Mouse (Mus musculus) heart, postnatal 0 days (tissue): ENCODE results near the gene Gas6. TPM values are rescaled to one million over a fixed set of nuclear protein-coding genes. Genes with fewer than 3 reads are reported as not detected.

Experiments
- ATAC-seq: fragments of 200-750 bp; cut with Nextera tagmentation; 2 replicates; pipeline ENCODE4 v1.8.0; 2017; ENCODE audit warnings: low read depth, moderate number of reproducible peaks, moderate library complexity; ENCODE audit not compliant: insufficient read depth
- DNase-seq: peaks from one replicate; pipeline ENCODE4 v3.0.0-alpha.2; 2016; ENCODE audit warnings: low spot score
- H3K27ac ChIP-seq: fragments of 300-500 bp; sonication (generic); 2 replicates; pipeline ENCODE4 v1.5.1; 2014; ENCODE audit warnings: low read depth, mild to moderate bottlenecking
- H3K27me3 ChIP-seq: fragments of 300-500 bp; sonication (generic); 2 replicates; pipeline ENCODE4 v1.6.1; 2014; ENCODE audit warnings: low read length, mixed read lengths; ENCODE audit not compliant: control insufficient read depth, insufficient read depth
- H3K36me3 ChIP-seq: fragments of 300-500 bp; sonication (generic); replicated peaks from 2 replicates; pipeline ENCODE4 v1.6.1; 2014; ENCODE audit warnings: low read length, mixed read lengths; ENCODE audit not compliant: control insufficient read depth, insufficient read depth
- H3K4me1 ChIP-seq: fragments of 300-500 bp; sonication (generic); 2 replicates; pipeline ENCODE4 v1.6.1; 2014; ENCODE audit warnings: antibody characterized with exemption; ENCODE audit not compliant: control insufficient read depth, insufficient read depth
- H3K4me2 ChIP-seq: fragments of 300-500 bp; sonication (generic); 2 replicates; pipeline ENCODE4 v1.6.1; 2014; ENCODE audit warnings: low read depth, mild to moderate bottlenecking, low read length, moderate library complexity
- H3K4me3 ChIP-seq: fragments of 300-500 bp; sonication (generic); 2 replicates; pipeline ENCODE4 v1.5.1; 2014; ENCODE audit warnings: low read depth, low read length
- H3K9ac ChIP-seq: fragments of 300-500 bp; sonication (generic); replicated peaks from 2 replicates; pipeline ENCODE4 v1.6.1; 2014; ENCODE audit warnings: low read depth, low read length, mixed read lengths
- H3K9me3 ChIP-seq: fragments of 300-500 bp; sonication (generic); replicated peaks from 2 replicates; pipeline ENCODE4 v1.6.1; 2016; ENCODE audit warnings: low read length; ENCODE audit not compliant: control insufficient read depth
- CTCF ChIP-seq: IDR thresholded peaks from 2 replicates; pipeline ENCODE4 v1.5.1; 2016; ENCODE audit warnings: antibody characterized with exemption, control low read depth, low read depth
- EP300 ChIP-seq: IDR thresholded peaks from 2 replicates; pipeline ENCODE4 v1.6.1; 2016; ENCODE audit warnings: antibody characterized with exemption, low read depth
- WGBS: fragments of 180-500 bp; shearing (Covaris S2); extraction: QIAGEN DNeasy Blood & Tissue Kit; methylation state at CpG from one replicate; pipeline ENCODE4 v1.1.7; 2014; 5-methylcytosine and 5-hydroxymethylcytosine counted together
- polyA plus RNA-seq: library from polyadenylated mRNA; unstranded; fragments of >200 nt; fragmentation: Nextera tagmentation; extraction: Ambion mirVana; gene quantifications from 2 replicates; pipeline ENCODE4 v1.2.1, GENCODE M21; 2015
- total RNA-seq: library from RNA; depleted of rRNA; stranded (reverse); fragments of >200 nt; gene quantifications from 2 replicates; pipeline ENCODE4 v1.2.3, GENCODE M21; 2014; ENCODE audit warnings: low replicate concordance

Gas6 gene
- total and polyA plus RNA-seq, 2 experiments from 2014 or later = 179 to 275 TPM

DNA sequence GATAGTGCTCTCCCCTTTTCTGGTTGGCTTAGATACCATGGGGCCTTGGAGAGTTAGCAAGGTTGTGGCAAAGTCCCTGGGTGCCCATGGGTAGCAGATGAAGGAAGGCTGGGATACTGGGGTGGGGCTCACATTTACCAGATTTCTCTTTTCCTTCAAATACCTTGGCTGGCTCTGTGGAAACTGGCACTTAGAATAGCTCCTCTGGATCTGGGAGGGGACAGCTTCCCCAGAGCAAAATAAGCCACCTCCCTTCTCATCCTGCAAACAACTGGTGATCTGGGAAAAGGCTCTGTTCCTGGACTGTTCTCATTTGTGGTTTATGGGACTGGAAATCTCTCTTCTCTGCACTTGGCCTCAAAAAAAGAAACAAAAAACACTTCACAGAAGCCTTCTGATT lies 63.4 kb downstream of the Gas6 start:
- Histone ChIP-seq H3K36me3 (no peaks in the 10 kb centered on the region), H3K4me3 (no peak overlapping the region), H3K9ac (no peak overlapping the region), H3K9me3 (no peaks in the 10 kb centered on the region), H3K4me2 (no peak overlapping the region), H3K27ac (no peak overlapping the region), H3K4me1 (no peaks in the 10 kb centered on the region), H3K27me3 (peaks cover 10% of the 10 kb centered on the region)
- TF ChIP-seq CTCF = no peak
- TF ChIP-seq EP300 = no peak
- DNase-seq (no peak), ATAC-seq (no peak)

- Histone ChIP-seq H3K4me1 (no peaks in the 10 kb centered on the region), H3K27ac (no peak overlapping the region), H3K4me2 (no peak overlapping the region), H3K27me3 (peaks cover 8% of the 10 kb centered on the region), H3K4me3 (no peak overlapping the region), H3K36me3 (no peaks in the 10 kb centered on the region), H3K9ac (no peak overlapping the region), H3K9me3 (no peaks in the 10 kb centered on the region)
- no peak for TF ChIP-seq EP300
- WGBS = 57% methylated on average over 7 of the region's 7 CpGs
- no peak for ATAC-seq
- no peak for DNase-seq
Observed at GRCm38 (mm10) chr8:13430412-13430811, 63.9 kb downstream of the Gas6 start.

GRCm38 (mm10) chr8:13428156-13428555 lies 66.1 kb downstream of the Gas6 start:
- Histone ChIP-seq H3K27ac (peak overlapping the region; percentile 54; the same call in 1 of the 2 replicates), H3K4me1 (no peaks in the 10 kb centered on the region), H3K9ac (no peak overlapping the region), H3K27me3 (no peaks in the 10 kb centered on the region), H3K9me3 (no peaks in the 10 kb centered on the region), H3K4me2 (no peak overlapping the region), H3K36me3 (no peaks in the 10 kb centered on the region), H3K4me3 (no peak overlapping the region)
- TF ChIP-seq EP300 (no peak), CTCF (no peak)
- WGBS = 64% methylated on average over 9 of the region's 9 CpGs
- ATAC-seq (no peak), DNase-seq (no peak)

DNA sequence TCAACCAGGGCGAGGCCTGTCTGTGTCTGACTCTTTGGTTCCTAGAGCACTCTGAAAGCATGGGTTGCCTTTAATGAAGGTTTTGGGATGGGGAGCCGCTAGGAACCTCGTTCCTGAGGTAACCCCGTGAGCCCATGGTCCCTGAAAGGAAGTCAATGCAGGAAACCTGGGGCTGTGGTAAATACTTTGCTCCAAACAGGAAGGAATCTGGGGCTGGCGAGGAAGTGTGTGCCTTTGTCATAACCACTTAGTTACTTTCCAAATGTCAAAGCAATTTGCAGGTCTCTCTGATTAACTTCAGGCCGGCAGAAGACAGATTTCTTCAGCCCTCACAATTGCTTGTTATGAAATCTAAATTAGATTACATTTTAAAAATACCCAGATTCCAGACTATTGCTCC lies 66.9 kb downstream of the Gas6 start:
- TF ChIP-seq EP300 (no peak), CTCF (no peak)
- Histone ChIP-seq H3K36me3 (no peaks in the 10 kb centered on the region), H3K27ac (peak overlapping the region; percentile 54; the same call in 1 of the 2 replicates), H3K4me2 (no peak overlapping the region), H3K9ac (no peak overlapping the region), H3K4me3 (no peak overlapping the region), H3K4me1 (no peaks in the 10 kb centered on the region), H3K27me3 (no peaks in the 10 kb centered on the region), H3K9me3 (no peaks in the 10 kb centered on the region)
- no peak for ATAC-seq
- no peak for DNase-seq
- WGBS = 49% methylated on average over 6 of the region's 6 CpGs

GRCm38 (mm10) chr8:13420970-13421369 lies 73.3 kb downstream of the Gas6 start:
- ATAC-seq (no peak), DNase-seq (no peak)
- WGBS = 86% methylated on average over 6 of the region's 6 CpGs
- Histone ChIP-seq H3K9ac (no peak overlapping the region), H3K4me1 (no peaks in the 10 kb centered on the region), H3K9me3 (no peaks in the 10 kb centered on the region), H3K4me3 (no peak overlapping the region), H3K27me3 (no peaks in the 10 kb centered on the region), H3K36me3 (no peaks in the 10 kb centered on the region), H3K27ac (no peak overlapping the region), H3K4me2 (no peak overlapping the region)
- TF ChIP-seq EP300 (no peak), CTCF (no peak)

- TF ChIP-seq CTCF (no peak), EP300 (no peak)
- ATAC-seq = no peak
- Histone ChIP-seq H3K4me1 (no peaks in the 10 kb centered on the region), H3K27ac (no peak overlapping the region), H3K27me3 (no peaks in the 10 kb centered on the region), H3K4me2 (no peak overlapping the region), H3K4me3 (no peak overlapping the region), H3K36me3 (no peaks in the 10 kb centered on the region), H3K9me3 (no peaks in the 10 kb centered on the region), H3K9ac (no peak overlapping the region)
- 59% methylated on average over 2 of the region's 2 CpGs for WGBS
- no peak for DNase-seq
Observed at GRCm38 (mm10) chr8:13419111-13419639, 75.1 kb downstream of the Gas6 start.
